Mouse (Mus musculus) thymus, adult 2 months (tissue): ENCODE results near the gene Pdcl2. TPM values are rescaled to one million over a fixed set of nuclear protein-coding genes. Genes with fewer than 3 reads are reported as not detected.
A peak's percentile ranks its signal among the peaks of the same experiment; 100 is the strongest.

ENCODE experiments used
- DNase-seq: peaks from one replicate; pipeline ENCODE4 v3.0.0; 2021
- H3K27ac ChIP-seq: fragments of 200-500 bp; 2 replicates; pipeline ENCODE4 v1.5.1; 2012; ENCODE audit warnings: low read length, control low read depth; ENCODE audit not compliant: control insufficient read depth, insufficient read depth
- H3K27me3 ChIP-seq: fragments of 200-500 bp; 2 replicates; pipeline ENCODE4 v1.6.1; 2012; ENCODE audit warnings: mild to moderate bottlenecking, low read length, moderate library complexity, mixed read lengths; ENCODE audit not compliant: control insufficient read depth, insufficient read depth
- H3K36me3 ChIP-seq: fragments of 200-500 bp; 2 replicates; pipeline ENCODE4 v1.6.1; 2012; ENCODE audit warnings: mild to moderate bottlenecking, low read length, moderate library complexity; ENCODE audit not compliant: control insufficient read depth, insufficient read depth
- H3K4me1 ChIP-seq: fragments of 200-500 bp; replicated peaks from 2 replicates; pipeline ENCODE4 v1.6.1; 2012; ENCODE audit warnings: low read length; ENCODE audit not compliant: control insufficient read depth, insufficient read depth
- H3K4me3 ChIP-seq: fragments of 200-500 bp; 2 replicates; pipeline ENCODE4 v1.5.1; 2012; ENCODE audit warnings: mild to moderate bottlenecking, low read length, control low read depth, moderate library complexity; ENCODE audit not compliant: control insufficient read depth, insufficient read depth
- CTCF ChIP-seq: fragments of 200-500 bp; IDR thresholded peaks from 2 replicates; pipeline ENCODE4 v1.5.1; 2012; ENCODE audit warnings: mild to moderate bottlenecking, control low read depth, low read length, moderate library complexity, borderline replicate concordance; ENCODE audit not compliant: control insufficient read depth, poor library complexity, insufficient read depth; ENCODE audit errors: extremely low read depth
- POLR2A ChIP-seq: fragments of 200-500 bp; IDR thresholded peaks from 2 replicates; pipeline ENCODE4 v1.6.1; 2012; ENCODE audit warnings: mild to moderate bottlenecking, low read length, control low read depth, moderate library complexity; ENCODE audit not compliant: control insufficient read depth, poor library complexity, insufficient read depth; ENCODE audit errors: extremely low read depth
- WGBS: fragments of 180-500 bp; shearing (Covaris S2); methylation state at CpG from one replicate; pipeline ENCODE4 v1.1.7; 2018; 5-methylcytosine and 5-hydroxymethylcytosine counted together
- polyA plus RNA-seq: library from polyadenylated mRNA; depleted of rRNA; stranded (reverse); fragments of >200 nt; gene quantifications from 2 replicates; pipeline ENCODE4 v1.2.3, GENCODE M21; 2012

Gene Pdcl2
- polyA plus RNA-seq, 1 experiment = not detected

DNA sequence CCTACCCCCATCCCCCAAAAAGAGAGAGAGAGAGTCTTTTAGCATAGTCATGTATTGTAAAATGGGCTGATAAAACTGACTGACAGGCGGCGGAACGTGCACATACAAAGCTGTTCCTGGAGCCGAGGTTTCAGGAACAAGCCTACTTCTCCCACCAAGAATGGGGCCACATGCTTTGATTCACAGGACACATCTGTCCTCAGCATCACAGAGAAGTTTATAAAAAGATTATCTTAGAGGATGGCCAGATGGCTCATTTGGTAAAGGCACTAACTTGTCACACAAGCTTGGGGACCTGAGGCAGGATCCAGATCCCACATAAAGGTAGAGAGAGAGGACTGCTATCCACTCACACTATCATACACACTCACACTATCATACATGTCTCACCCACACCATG lies 5.8 kb downstream of the Pdcl2 start:
- no peaks in the 10 kb centered on the region for H3K4me1 ChIP-seq
- no peak overlapping the region for H3K27ac ChIP-seq
- H3K27me3 ChIP-seq = no peaks in the 10 kb centered on the region
- H3K36me3 ChIP-seq = no peaks in the 10 kb centered on the region
- no peak for TF ChIP-seq POLR2A
- no peak for TF ChIP-seq CTCF
- H3K4me3 ChIP-seq = no peak overlapping the region
- WGBS = 92% methylated on average over 4 of the region's 4 CpGs
- DNase-seq = no peak

DNA sequence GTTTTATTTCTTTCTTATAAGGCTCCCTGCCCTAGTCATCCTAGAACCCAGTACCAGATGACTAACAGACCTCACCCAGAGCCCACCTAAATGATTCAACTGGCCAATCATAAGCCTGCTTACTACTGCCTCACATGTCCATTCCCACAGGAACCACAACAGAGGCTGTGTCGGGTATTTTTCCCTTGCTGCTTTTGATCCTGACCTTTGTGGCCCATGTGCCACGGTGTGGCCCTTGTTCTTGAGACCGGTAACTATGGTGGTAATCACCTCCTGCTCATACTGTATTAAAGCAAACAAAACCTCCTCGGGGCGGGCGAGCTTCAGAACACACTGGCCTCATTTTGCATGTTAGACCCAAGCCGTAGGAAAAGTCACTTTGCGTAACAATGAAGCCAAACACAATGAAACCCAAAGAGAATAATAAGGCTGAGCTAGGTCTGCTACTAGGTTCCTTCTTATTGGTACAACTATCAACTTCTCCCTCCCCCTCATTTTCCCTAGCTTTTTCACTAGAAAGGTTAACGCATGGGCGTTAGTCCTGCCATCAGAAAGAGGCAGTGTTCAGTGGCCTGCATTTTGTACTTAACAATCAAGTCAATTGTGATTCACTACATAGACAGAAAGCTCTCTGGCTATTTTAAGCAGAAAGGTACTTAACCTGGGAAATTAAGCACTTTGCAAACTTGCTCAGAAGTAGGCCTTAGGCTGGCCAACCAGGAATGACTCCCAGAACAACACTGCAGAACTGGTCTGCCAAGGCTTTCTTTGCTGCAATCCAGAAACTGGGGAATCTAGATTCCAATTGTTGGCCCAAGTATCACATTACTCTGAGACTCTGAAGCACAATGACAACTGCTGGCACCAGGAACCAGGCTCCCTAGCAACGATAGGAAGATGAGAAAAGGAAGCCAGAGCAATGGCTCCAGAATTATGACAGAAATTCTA lies 9.4 kb downstream of the Pdcl2 start:
- no peak overlapping the region for H3K27ac ChIP-seq
- H3K4me3 ChIP-seq = no peak overlapping the region
- no peak for DNase-seq
- H3K27me3 ChIP-seq = no peaks in the 10 kb centered on the region; the same call in 1 of the 2 replicates
- TF ChIP-seq CTCF (no peak), POLR2A (no peak)
- H3K4me1 ChIP-seq = no peaks in the 10 kb centered on the region
- no peaks in the 10 kb centered on the region for H3K36me3 ChIP-seq
- WGBS = 75% methylated on average over 11 of the region's 11 CpGs

DNA sequence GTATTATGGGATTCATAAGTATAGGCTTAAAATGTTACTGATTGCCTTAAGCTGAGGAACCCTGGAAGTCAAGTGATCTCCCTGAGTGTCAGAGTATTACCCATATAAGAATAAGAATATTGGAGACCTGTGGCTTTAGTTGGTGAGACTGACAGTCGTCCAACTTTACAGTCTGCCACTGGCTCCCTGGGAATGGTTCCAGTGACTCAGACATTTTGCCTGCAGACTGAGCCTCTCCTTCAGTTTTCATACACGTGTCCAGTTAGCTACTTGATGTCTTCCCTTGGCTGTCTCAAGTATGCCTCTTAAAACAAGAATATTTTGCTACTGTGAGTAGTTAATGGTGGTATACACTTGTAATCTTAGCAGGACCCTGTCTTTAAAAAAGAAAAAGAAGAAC lies 22.8 kb downstream of the Pdcl2 start:
- TF ChIP-seq POLR2A = no peak
- no peak for TF ChIP-seq CTCF
- Histone ChIP-seq H3K4me3 (no peak overlapping the region), H3K4me1 (peaks cover 6% of the 10 kb centered on the region), H3K27me3 (peaks cover 6% of the 10 kb centered on the region; the same call in 1 of the 2 replicates), H3K36me3 (no peaks in the 10 kb centered on the region), H3K27ac (no peak overlapping the region)
- 68% methylated on average over 2 of the region's 2 CpGs for WGBS
- no peak for DNase-seq

DNA sequence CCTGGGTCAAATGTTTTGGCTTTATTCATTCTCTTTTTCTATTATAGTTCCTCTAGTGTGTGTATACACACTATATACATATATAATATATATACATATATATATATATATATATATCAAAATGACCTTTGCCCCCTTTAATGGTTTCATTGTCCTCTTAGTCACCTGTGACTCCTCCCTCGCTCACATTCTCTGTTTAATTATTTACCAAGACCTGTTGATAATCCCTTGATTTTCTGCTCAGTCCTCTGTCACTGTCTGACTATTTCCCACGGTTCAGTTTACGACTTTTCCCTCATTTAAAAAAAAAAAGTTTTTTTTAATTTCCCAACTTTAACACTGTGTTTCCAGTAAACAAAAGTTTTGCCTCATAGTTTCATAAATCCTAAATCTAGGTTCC lies 24.7 kb downstream of the Pdcl2 start:
- H3K4me3 ChIP-seq = no peak overlapping the region
- H3K27ac ChIP-seq = no peak overlapping the region
- H3K4me1 ChIP-seq = peaks cover 6% of the 10 kb centered on the region
- no peaks in the 10 kb centered on the region for H3K36me3 ChIP-seq
- DNase-seq = no peak
- 90% methylated on average over 3 of the region's 3 CpGs for WGBS
- peaks cover 6% of the 10 kb centered on the region; the same call in 1 of the 2 replicates for H3K27me3 ChIP-seq
- TF ChIP-seq POLR2A (no peak), CTCF (no peak)

DNA sequence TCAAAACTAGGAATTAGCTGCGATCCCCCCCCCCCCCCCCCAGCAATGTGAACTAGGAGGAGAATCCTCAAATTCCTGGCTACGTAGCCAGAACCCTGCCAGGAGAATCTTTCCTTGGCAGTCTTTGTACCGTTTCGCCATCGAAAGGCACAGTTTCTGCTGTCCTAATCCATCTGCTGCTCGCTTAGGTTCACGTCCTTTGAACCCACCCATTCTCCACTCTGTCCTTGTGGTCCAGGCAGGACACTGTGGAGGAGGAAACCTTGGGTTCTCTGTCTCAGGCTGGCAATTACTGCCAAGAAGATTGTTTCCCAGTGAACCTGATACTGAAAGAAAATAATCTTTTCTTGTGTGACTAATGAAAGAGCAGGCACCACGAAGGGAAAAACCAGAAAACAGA lies 25.3 kb downstream of the Pdcl2 start:
- H3K36me3 ChIP-seq = no peaks in the 10 kb centered on the region
- no peak overlapping the region for H3K27ac ChIP-seq
- H3K4me1 ChIP-seq = peaks cover 6% of the 10 kb centered on the region
- H3K4me3 ChIP-seq = no peak overlapping the region
- DNase-seq = no peak
- no peak for TF ChIP-seq CTCF
- TF ChIP-seq POLR2A = no peak
- 28% methylated on average over 8 of the region's 8 CpGs for WGBS
- H3K27me3 ChIP-seq = peaks cover 6% of the 10 kb centered on the region; the same call in 1 of the 2 replicates

DNA sequence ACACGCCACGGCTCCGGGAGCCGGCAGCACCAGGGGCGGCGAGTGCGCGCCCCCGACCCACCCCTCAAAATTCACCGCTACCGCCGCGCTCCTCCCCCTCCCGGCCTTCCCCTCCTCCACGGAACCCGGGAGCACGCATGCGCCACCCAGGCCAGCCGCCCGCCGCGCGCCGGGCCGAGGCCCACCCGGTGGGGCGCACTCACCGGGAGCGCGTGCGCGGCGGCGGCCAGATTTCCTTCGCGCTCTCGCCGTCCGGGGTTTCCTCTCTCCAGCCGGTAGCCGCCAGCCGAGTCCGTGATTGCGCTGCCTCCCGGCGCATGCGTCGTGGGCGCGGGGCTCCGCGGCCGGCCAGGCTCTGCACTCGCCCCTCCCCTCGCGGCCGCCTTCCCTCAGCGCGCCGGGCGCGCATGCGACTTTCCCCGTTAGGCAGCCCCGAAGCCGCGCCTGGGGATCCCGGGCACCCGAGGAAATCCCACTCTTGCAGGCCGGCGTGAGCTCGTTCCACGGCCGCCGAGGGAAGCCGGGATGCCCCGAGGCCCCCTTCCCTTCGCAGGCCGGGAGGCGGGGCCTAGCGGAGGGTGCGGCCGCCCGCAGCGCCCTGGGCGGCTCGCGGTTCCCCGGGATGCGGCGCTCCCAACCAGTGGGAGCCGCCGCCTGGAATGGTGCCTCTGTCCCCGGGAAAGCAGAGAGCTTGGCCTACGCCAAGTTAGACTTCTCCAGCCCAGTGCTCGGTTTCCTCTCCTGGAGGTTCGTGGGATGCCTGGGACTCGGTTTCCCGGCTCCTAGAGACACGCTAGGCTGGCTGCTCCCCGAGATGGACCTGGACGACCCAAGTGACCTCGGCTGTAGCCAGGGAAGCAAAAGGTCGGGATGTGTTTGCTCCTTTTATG lies 26.3 kb downstream of the Pdcl2 start, which contains the start of gene Clock:
TSS of gene Clock (minus strand) at position 341 of the 890 bp plus-strand sequence.
- under 1% methylated on average over 104 of the region's 104 CpGs for WGBS
- peak; percentile 83 for DNase-seq
- Histone ChIP-seq H3K4me3 (peak within 1 kb of the TSS; percentile 71), H3K4me1 (peaks cover 6% of the 10 kb centered on the region), H3K36me3 (no peaks in the 10 kb centered on the region), H3K27ac (no peak within 1 kb of the TSS), H3K27me3 (peaks cover 6% of the 10 kb centered on the region; the same call in 1 of the 2 replicates)
- TF ChIP-seq CTCF (peak; percentile 47; the same call in 1 of the 2 replicates), POLR2A (no peak)
